Comparison of ENCODE assay signal across 20 mouse cellular contexts in genomic region chr17:66589864-66590263, GRCm38 (mm10). TPM values are rescaled to one million over a fixed set of nuclear protein-coding genes. Genes with fewer than 3 reads are reported as not detected.
DNase-seq lines count a peak whose midpoint lies in the region; ATAC-seq lines count a peak whose summit lies in the region.
"Had no signal": no experiment of that assay in that cellular context is flagged by ENCODE, and none has a peak within 500 bp of the region (broad histone marks: within the 10 kb centered on the region; RNA-seq: fewer than 3 reads in every experiment).

No protein-coding gene starts in this region.

- H3K4me2 ChIP-seq in limb, embryonic 13.5 days (replicated peaks), result 0 out of 2 replicates have a peak overlapping the region, but pooled peaks have one; percentile 16
- peak overlapping the region; percentile 15; the same call in 1 of the 2 replicates for H3K4me2 ChIP-seq in embryonic facial prominence, embryonic 15.5 days (replicated peaks)
- H3K4me2 ChIP-seq: heart, embryonic 13.5 days; liver, embryonic 11.5 days; midbrain, embryonic 12.5 days; neural tube, embryonic 12.5 days had no signal

- H3K4me1 ChIP-seq in limb, embryonic 13.5 days, result peaks cover 10% of the 10 kb centered on the region
- H3K4me1 ChIP-seq in limb, embryonic 10.5 days, result peaks cover 6% of the 10 kb centered on the region
- peaks cover 11% of the 10 kb centered on the region; the same call in 1 of the 2 replicates for H3K4me1 ChIP-seq in embryonic facial prominence, embryonic 15.5 days
- H3K4me1 ChIP-seq: heart, embryonic 13.5 days; midbrain, embryonic 12.5 days; neural tube, embryonic 12.5 days had no signal

- WGBS in limb, embryonic 13.5 days, result 67% methylated on average over 8 of the region's 8 CpGs
- 79% methylated on average over 8 of the region's 8 CpGs for WGBS in limb, embryonic 10.5 days
- WGBS in embryonic facial prominence, embryonic 15.5 days, result 54% methylated on average over 8 of the region's 8 CpGs

- H3K27me3 ChIP-seq in limb, embryonic 13.5 days, result no peaks in the 10 kb centered on the region
- H3K27me3 ChIP-seq in limb, embryonic 10.5 days (ENCODE audit: low read depth, poor library complexity, severe bottlenecking), result no peaks in the 10 kb centered on the region
- no peaks in the 10 kb centered on the region for H3K27me3 ChIP-seq in embryonic facial prominence, embryonic 15.5 days
- H3K27me3 ChIP-seq: heart, embryonic 13.5 days; midbrain, embryonic 12.5 days; neural tube, embryonic 12.5 days had no signal

- no peaks in the 10 kb centered on the region for H3K36me3 ChIP-seq in limb, embryonic 13.5 days
- H3K36me3 ChIP-seq in limb, embryonic 10.5 days, result no peaks in the 10 kb centered on the region
- H3K36me3 ChIP-seq in embryonic facial prominence, embryonic 15.5 days, result no peaks in the 10 kb centered on the region
- H3K36me3 ChIP-seq: heart, embryonic 13.5 days; midbrain, embryonic 12.5 days; neural tube, embryonic 12.5 days had no signal

- H3K4me3 ChIP-seq in limb, embryonic 13.5 days, result no peak overlapping the region
- H3K4me3 ChIP-seq in limb, embryonic 10.5 days, result no peak overlapping the region
- no peak overlapping the region; the same call in 1 of the 2 replicates for H3K4me3 ChIP-seq in embryonic facial prominence, embryonic 15.5 days (replicated peaks)
- H3K4me3 ChIP-seq: heart, embryonic 13.5 days; midbrain, embryonic 12.5 days; neural tube, embryonic 12.5 days had no signal

- no peak overlapping the region for H3K27ac ChIP-seq in limb, embryonic 13.5 days
- no peak overlapping the region for H3K27ac ChIP-seq in limb, embryonic 10.5 days
- H3K27ac ChIP-seq in embryonic facial prominence, embryonic 15.5 days (replicated peaks), result no peak overlapping the region; the same call in 1 of the 2 replicates
- H3K27ac ChIP-seq: heart, embryonic 13.5 days; midbrain, embryonic 12.5 days; neural tube, embryonic 12.5 days had no signal

- peak; percentile 82 for DNase-seq in heart, adult 11 months
- DNase-seq in heart, postnatal 36 days, result no peak
- DNase-seq in limb, embryonic 10.5 days (ENCODE audit: low spot score), result no peak
- DNase-seq in brain, adult 2 months (ENCODE audit: low read depth, low spot score), result peak; percentile 20
- no peak for DNase-seq in adrenal gland, adult 18-20 months (ENCODE audit: low spot score in 2 of 2)
- no peak for DNase-seq in adrenal gland, postnatal 14 days
- DNase-seq: cerebellum, adult 2 months; embryo, embryonic 11 days; kidney, adult 18-20 months; thymus, postnatal 25 days had no signal

- ATAC-seq in limb, embryonic 13.5 days (ENCODE audit: low FRiP score, low read depth), result no peak
- ATAC-seq in embryonic facial prominence, embryonic 15.5 days (ENCODE audit: insufficient number of reproducible peaks, low FRiP score, low TSS enrichment, low read depth), result no peak

- intact Hi-C loops in heart, postnatal 36 days (cut with DNase I), result no loop called here

- no peaks in the 10 kb centered on the region for H3K9me3 ChIP-seq in limb, embryonic 13.5 days
- H3K9me3 ChIP-seq in limb, embryonic 10.5 days (replicated peaks), result no peaks in the 10 kb centered on the region
- H3K9me3 ChIP-seq in embryonic facial prominence, embryonic 15.5 days (replicated peaks), result no peaks in the 10 kb centered on the region
- H3K9me3 ChIP-seq: heart, embryonic 13.5 days; midbrain, embryonic 12.5 days; neural tube, embryonic 12.5 days had no signal

- H3K9ac ChIP-seq in limb, embryonic 13.5 days, result no peak overlapping the region
- no peak overlapping the region for H3K9ac ChIP-seq in embryonic facial prominence, embryonic 15.5 days
- H3K9ac ChIP-seq: heart, embryonic 13.5 days; midbrain, embryonic 12.5 days; neural tube, embryonic 12.5 days had no signal

RNA-seq across cellular contexts. Expression of gene Themis3, which starts 4.6 kb away (rescaled TPM):
- total RNA-seq in heart, postnatal 36 days (2021), result not detected
- 0.08 and 0.10 TPM in 2 replicates for polyA plus RNA-seq in limb, embryonic 13.5 days (2015; fragmentation: Nextera tagmentation; extraction: Ambion mirVana)
- not detected in 2 replicates for polyA plus RNA-seq in limb, embryonic 10.5 days (2016; fragmentation: Nextera tagmentation; extraction: Ambion mirVana)
- 0.25 TPM in 1 of 2 replicates, not detected in the other for polyA plus RNA-seq in embryonic facial prominence, embryonic 15.5 days (2015; fragmentation: Nextera tagmentation; extraction: Ambion mirVana)
- not detected for total RNA-seq in adrenal gland, adult 18-20 months (2021)
- total RNA-seq in adrenal gland, postnatal 14 days (2021), result not detected in 2 replicates
- total RNA-seq: gastrocnemius, postnatal 4 days; hematopoietic stem cell, adult 5-6 weeks; layer of hippocampus, adult 18-20 months had no signal
- polyA plus RNA-seq: C2C12; cerebellum, adult 2 months; heart, embryonic 13.5 days; liver, embryonic 11.5 days; midbrain, embryonic 12.5 days; neural tube, embryonic 12.5 days had no signal

Comparison
In these comparisons a context has a peak if more than half of its experiments do, and no peak if none do; other contexts are left out.
1. DNase-seq: peak in heart, adult 11 months (single experiment) and brain, adult 2 months (single experiment); none in heart, postnatal 36 days (0 of 2), limb, embryonic 10.5 days (single experiment), adrenal gland, adult 18-20 months (0 of 2) and adrenal gland, postnatal 14 days (single experiment).